Mouse (Mus musculus) lung, embryonic 14.5 days (tissue): ENCODE measurements around the gene Ube2u. TPM values are rescaled to one million over a fixed set of nuclear protein-coding genes. Genes with fewer than 3 reads are reported as not detected.
A peak's percentile ranks its signal among the peaks of the same experiment; 100 is the strongest.

Experiments
- ATAC-seq: fragments of 200-750 bp; cut with Nextera tagmentation; 2 replicates; pipeline ENCODE4 v1.8.0; 2017; ENCODE audit warnings: mild to moderate bottlenecking, moderate TSS enrichment, moderate library complexity; ENCODE audit not compliant: insufficient read depth
- DNase-seq: peaks from one replicate; pipeline ENCODE4 v3.0.0-alpha.2; 2015
- H3K27ac ChIP-seq: fragments of 300-500 bp; sonication (generic); 2 replicates; pipeline ENCODE4 v1.5.1; 2014; ENCODE audit warnings: low read depth, mild to moderate bottlenecking, moderate library complexity
- H3K27me3 ChIP-seq: fragments of 300-500 bp; sonication (generic); 2 replicates; pipeline ENCODE4 v1.6.1; 2014; ENCODE audit warnings: low read length, control low read depth; ENCODE audit not compliant: insufficient read depth
- H3K36me3 ChIP-seq: fragments of 300-500 bp; sonication (generic); 2 replicates; pipeline ENCODE4 v1.6.1; 2014; ENCODE audit warnings: control low read depth; ENCODE audit not compliant: insufficient read depth
- H3K4me1 ChIP-seq: fragments of 300-500 bp; sonication (generic); 2 replicates; pipeline ENCODE4 v1.6.1; 2014; ENCODE audit warnings: antibody characterized with exemption, control low read depth; ENCODE audit not compliant: insufficient read depth
- H3K4me2 ChIP-seq: fragments of 300-500 bp; sonication (generic); 2 replicates; pipeline ENCODE4 v1.6.1; 2014; ENCODE audit warnings: mild to moderate bottlenecking
- H3K4me3 ChIP-seq: fragments of 300-500 bp; sonication (generic); 2 replicates; pipeline ENCODE4 v1.5.1; 2014; ENCODE audit warnings: low read depth, low read length
- H3K9ac ChIP-seq: fragments of 300-500 bp; sonication (generic); 2 replicates; pipeline ENCODE4 v1.6.1; 2014
- H3K9me3 ChIP-seq: fragments of 300-500 bp; sonication (generic); 2 replicates; pipeline ENCODE4 v1.6.1; 2016; ENCODE audit warnings: low read depth, low read length, control low read depth
- CTCF ChIP-seq: IDR thresholded peaks from 2 replicates; pipeline ENCODE4 v1.5.1; 2016; ENCODE audit warnings: antibody characterized with exemption, low read depth
- WGBS: fragments of 180-500 bp; shearing (Covaris S2); extraction: QIAGEN DNeasy Blood & Tissue Kit; methylation state at CpG from one replicate; pipeline ENCODE4 v1.1.7; 2014; 5-methylcytosine and 5-hydroxymethylcytosine counted together
- polyA plus RNA-seq: library from polyadenylated mRNA; unstranded; fragments of >200 nt; fragmentation: Nextera tagmentation; extraction: Ambion mirVana; gene quantifications from 2 replicates; pipeline ENCODE4 v1.2.1, GENCODE M21; 2014

The Ube2u gene
- polyA plus RNA-seq, 1 experiment from 2014 or later: 0.42 TPM

- no peaks in the 10 kb centered on the region for H3K27me3 ChIP-seq
- H3K9me3 ChIP-seq: no peaks in the 10 kb centered on the region
- peaks cover 7% of the 10 kb centered on the region; the same call in 1 of the 2 replicates for H3K4me1 ChIP-seq
- no peaks in the 10 kb centered on the region for H3K36me3 ChIP-seq
- H3K4me3 ChIP-seq: no peak overlapping the region
- H3K4me2 ChIP-seq: no peak overlapping the region
- no peak overlapping the region for H3K9ac ChIP-seq
- ATAC-seq: no peak
- DNase-seq: no peak
- TF ChIP-seq CTCF: no peak
- no peak overlapping the region for H3K27ac ChIP-seq
- 58% methylated on average over 4 of the region's 4 CpGs for WGBS
Observed at GRCm38 (mm10) chr4:100524741-100525140, 46.1 kb downstream of the Ube2u start.

- no peaks in the 10 kb centered on the region for H3K36me3 ChIP-seq
- 0 out of 2 replicates have a peak overlapping the region, but pooled peaks have one; percentile 7 for H3K9ac ChIP-seq
- no peak overlapping the region for H3K27ac ChIP-seq
- H3K4me1 ChIP-seq: peaks cover 7% of the 10 kb centered on the region; the same call in 1 of the 2 replicates
- H3K4me2 ChIP-seq: no peak overlapping the region
- DNase-seq (peak; percentile 54), ATAC-seq (no peak)
- 32% methylated on average over 6 of the region's 6 CpGs for WGBS
- H3K4me3 ChIP-seq: no peak overlapping the region
- H3K27me3 ChIP-seq: no peaks in the 10 kb centered on the region
- no peaks in the 10 kb centered on the region for H3K9me3 ChIP-seq
- TF ChIP-seq CTCF: no peak
Observed at GRCm38 (mm10) chr4:100526296-100526695, 47.6 kb downstream of the Ube2u start.

- peaks cover 7% of the 10 kb centered on the region; the same call in 1 of the 2 replicates for H3K4me1 ChIP-seq
- WGBS: 9% methylated on average over 3 of the region's 3 CpGs
- DNase-seq (no peak), ATAC-seq (peak; percentile 63)
- H3K9ac ChIP-seq: peak overlapping the region; percentile 13; the same call in 1 of the 2 replicates
- peak overlapping the region; percentile 32; the same call in 1 of the 2 replicates for H3K27ac ChIP-seq
- no peak for TF ChIP-seq CTCF
- H3K36me3 ChIP-seq: no peaks in the 10 kb centered on the region
- peak overlapping the region; percentile 61 for H3K4me2 ChIP-seq
- no peak overlapping the region for H3K4me3 ChIP-seq
- no peaks in the 10 kb centered on the region for H3K27me3 ChIP-seq
- H3K9me3 ChIP-seq: no peaks in the 10 kb centered on the region
Observed at GRCm38 (mm10) chr4:100527086-100527485, 48.4 kb downstream of the Ube2u start.

GRCm38 (mm10) chr4:100527554-100528001 is 48.9 kb downstream of the Ube2u start:
- WGBS: 8% methylated on average over 15 of the region's 15 CpGs
- peak; percentile 90 for DNase-seq
- H3K27ac ChIP-seq: 0 out of 2 replicates have a peak overlapping the region, but pooled peaks have one; percentile 32
- peak; percentile 19; the same call in 1 of the 2 replicates for TF ChIP-seq CTCF
- H3K27me3 ChIP-seq: no peaks in the 10 kb centered on the region
- no peak overlapping the region for H3K4me3 ChIP-seq
- H3K36me3 ChIP-seq: no peaks in the 10 kb centered on the region
- H3K9ac ChIP-seq: peak overlapping the region; percentile 13
- peak; percentile 88 for ATAC-seq
- peaks cover 7% of the 10 kb centered on the region; the same call in 1 of the 2 replicates for H3K4me1 ChIP-seq
- no peaks in the 10 kb centered on the region for H3K9me3 ChIP-seq
- H3K4me2 ChIP-seq: peak overlapping the region; percentile 61

DNA sequence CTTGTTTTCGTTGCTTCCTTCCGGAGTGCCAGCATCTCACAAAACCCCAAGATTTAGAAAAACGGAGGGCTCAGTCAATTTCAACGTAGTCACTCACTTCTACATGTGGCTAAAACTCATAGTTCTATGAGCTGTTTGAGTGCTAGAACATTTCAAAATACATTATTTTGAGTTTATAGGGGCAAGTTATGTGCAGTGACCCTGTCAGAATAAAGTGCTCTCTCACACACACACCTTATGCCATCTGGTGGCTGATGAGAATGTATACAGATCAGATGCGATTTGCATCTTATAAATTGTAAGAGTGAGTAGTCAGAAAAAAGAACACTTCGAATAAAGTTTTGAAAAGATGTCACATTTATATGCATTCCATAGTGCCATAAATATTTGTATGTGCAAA is 55.0 kb downstream of the Ube2u start:
- no peak overlapping the region for H3K4me3 ChIP-seq
- H3K27me3 ChIP-seq: no peaks in the 10 kb centered on the region
- 34% methylated on average over 6 of the region's 6 CpGs for WGBS
- ATAC-seq: no peak
- H3K36me3 ChIP-seq: no peaks in the 10 kb centered on the region
- DNase-seq: peak; percentile 76
- no peaks in the 10 kb centered on the region for H3K9me3 ChIP-seq
- H3K9ac ChIP-seq: no peak overlapping the region
- peak; percentile 72 for TF ChIP-seq CTCF
- H3K27ac ChIP-seq: no peak overlapping the region
- H3K4me1 ChIP-seq: no peaks in the 10 kb centered on the region
- peak overlapping the region; percentile 15; the same call in 1 of the 2 replicates for H3K4me2 ChIP-seq

DNA sequence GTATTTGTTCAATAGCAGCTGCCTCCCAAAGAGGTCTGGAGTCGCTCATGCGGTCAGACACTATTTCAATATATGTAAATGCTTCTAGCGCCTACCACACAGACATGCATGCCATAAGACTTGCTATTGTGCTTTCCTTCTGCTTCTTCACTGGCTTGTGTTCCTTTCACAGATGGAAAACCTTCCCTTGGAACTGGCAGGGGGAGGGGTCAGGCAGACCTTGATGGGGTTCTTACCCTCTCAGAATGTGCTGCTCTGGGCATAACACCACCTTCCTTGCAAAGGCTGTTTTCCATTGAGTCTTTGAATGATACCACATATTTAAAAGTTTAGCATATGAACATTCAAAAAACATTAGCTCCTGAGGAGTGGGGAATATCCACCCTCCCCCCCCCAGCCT is 56.3 kb downstream of the Ube2u start:
- no peaks in the 10 kb centered on the region for H3K4me1 ChIP-seq
- no peak for DNase-seq
- ATAC-seq: no peak
- WGBS: 87% methylated on average over 3 of the region's 3 CpGs
- no peak overlapping the region for H3K4me2 ChIP-seq
- no peaks in the 10 kb centered on the region for H3K9me3 ChIP-seq
- H3K27ac ChIP-seq: no peak overlapping the region
- H3K4me3 ChIP-seq: no peak overlapping the region
- no peak for TF ChIP-seq CTCF
- no peaks in the 10 kb centered on the region for H3K27me3 ChIP-seq
- H3K36me3 ChIP-seq: no peaks in the 10 kb centered on the region
- no peak overlapping the region for H3K9ac ChIP-seq

DNA sequence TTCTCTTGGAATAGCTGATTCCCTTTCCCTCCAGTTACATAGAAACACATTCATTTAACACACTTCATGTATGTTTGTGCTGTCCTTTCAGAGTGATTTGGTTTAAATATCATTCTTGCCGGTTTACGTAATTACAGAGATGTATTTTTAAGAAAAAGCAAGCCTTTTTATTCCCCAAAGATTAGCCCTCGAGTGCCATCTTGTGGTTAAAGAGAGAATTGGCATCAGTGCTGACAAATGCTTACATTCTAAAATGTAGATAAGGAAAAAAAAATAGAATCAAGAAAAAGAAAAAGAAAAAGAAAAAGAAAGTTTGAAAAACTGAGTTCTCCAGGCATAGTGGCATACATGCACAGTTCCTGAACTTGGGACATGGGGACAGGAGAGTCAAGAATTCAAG is 59.2 kb downstream of the Ube2u start:
- H3K36me3 ChIP-seq: no peaks in the 10 kb centered on the region
- TF ChIP-seq CTCF: peak; percentile 83
- H3K27me3 ChIP-seq: no peaks in the 10 kb centered on the region
- DNase-seq (peak; percentile 96), ATAC-seq (no peak)
- H3K4me3 ChIP-seq: no peak overlapping the region
- H3K9ac ChIP-seq: no peak overlapping the region
- no peaks in the 10 kb centered on the region for H3K9me3 ChIP-seq
- H3K27ac ChIP-seq: no peak overlapping the region
- H3K4me2 ChIP-seq: no peak overlapping the region
- 4% methylated on average over 3 of the region's 3 CpGs for WGBS
- H3K4me1 ChIP-seq: no peaks in the 10 kb centered on the region

DNA sequence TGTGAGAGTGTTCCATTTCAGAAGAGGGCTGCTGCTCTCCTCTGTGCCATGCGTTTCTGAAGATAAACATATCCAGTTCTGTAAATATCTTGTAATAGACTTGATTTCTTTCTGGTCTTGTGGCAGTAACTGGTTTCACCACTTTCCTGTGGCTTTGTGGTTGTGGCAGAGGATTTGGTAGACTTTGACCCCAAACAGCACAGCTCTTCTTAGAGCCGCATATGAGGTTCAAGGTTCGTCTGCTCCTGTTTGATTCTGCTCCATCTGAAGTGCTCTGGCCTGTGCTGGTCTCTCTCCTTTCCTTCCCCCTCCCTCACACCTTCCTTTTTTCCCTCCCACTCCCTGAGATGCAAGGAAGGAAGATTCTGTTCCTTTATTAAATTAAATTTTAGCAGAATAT is 60.8 kb downstream of the Ube2u start:
- TF ChIP-seq CTCF: no peak
- no peak for ATAC-seq

More for the DNA sequence above, 60.8 kb downstream of the Ube2u start:
- H3K36me3 ChIP-seq: no peaks in the 10 kb centered on the region
- DNase-seq: no peak
- H3K9me3 ChIP-seq: no peaks in the 10 kb centered on the region
- no peak overlapping the region for H3K27ac ChIP-seq
- H3K4me2 ChIP-seq: no peak overlapping the region
- WGBS: 49% methylated on average over 3 of the region's 3 CpGs
- no peaks in the 10 kb centered on the region for H3K4me1 ChIP-seq
- H3K27me3 ChIP-seq: no peaks in the 10 kb centered on the region
- H3K4me3 ChIP-seq: no peak overlapping the region
- H3K9ac ChIP-seq: no peak overlapping the region
